Mouse (Mus musculus) cerebellum, postnatal 25 days (tissue): ENCODE data around the gene Gm26620.

ENCODE experiments used
- DNase-seq, 2 experiments: peaks; one replicate each; pipeline ENCODE4 v3.0.0; 2021; ENCODE audit warnings: mixed read lengths in 2 of 2

Gm26620 gene

GRCm38 (mm10) chr1:170884978-170885561, at the start of gene Gm26620, which contains the start of gene Dusp12:
TSS of gene Gm26620 (plus strand) at chr1:170885065.
TSS of gene Dusp12 (minus strand) at chr1:170885540.
- peak; percentile 89 to 92 for DNase-seq

- DNase-seq = no peak
Measured at GRCm38 (mm10) chr1:170839685-170840084, 45.2 kb upstream of the Gm26620 start.

GRCm38 (mm10) chr1:170844380-170844779, 40.5 kb upstream of the Gm26620 start:
- DNase-seq = peak in 1 of 2 experiments; percentile 20

GRCm38 (mm10) chr1:170845448-170846307, 39.2 kb upstream of the Gm26620 start:
- DNase-seq = peak in 1 of 2 experiments; percentile 25

GRCm38 (mm10) chr1:170850007-170850406, 34.9 kb upstream of the Gm26620 start:
- no peak for DNase-seq

GRCm38 (mm10) chr1:170850637-170851624, 33.9 kb upstream of the Gm26620 start:
- peak in 1 of 2 experiments; percentile 9 for DNase-seq

- DNase-seq = no peak
Measured at GRCm38 (mm10) chr1:170853604-170854003, 31.3 kb upstream of the Gm26620 start.

GRCm38 (mm10) chr1:170855056-170855760, 29.7 kb upstream of the Gm26620 start:
- no peak for DNase-seq

- DNase-seq = peak; percentile 45 to 58
Measured at GRCm38 (mm10) chr1:170857369-170857768, 27.5 kb upstream of the Gm26620 start.

- no peak for DNase-seq
Measured at GRCm38 (mm10) chr1:170858872-170859271, 26.0 kb upstream of the Gm26620 start.

GRCm38 (mm10) chr1:170861671-170862434, 23.0 kb upstream of the Gm26620 start:
- no peak for DNase-seq

GRCm38 (mm10) chr1:170862435-170862717, 22.5 kb upstream of the Gm26620 start:
- no peak for DNase-seq

- no peak for DNase-seq
Measured at GRCm38 (mm10) chr1:170863033-170863432, 21.8 kb upstream of the Gm26620 start.

GRCm38 (mm10) chr1:170864234-170864633, 20.6 kb upstream of the Gm26620 start:
- DNase-seq = no peak

GRCm38 (mm10) chr1:170864754-170865153, 20.1 kb upstream of the Gm26620 start:
- DNase-seq = no peak

GRCm38 (mm10) chr1:170865406-170865805, 19.5 kb upstream of the Gm26620 start:
- no peak for DNase-seq

GRCm38 (mm10) chr1:170866992-170867690, 17.7 kb upstream of the Gm26620 start:
- peak in 1 of 2 experiments; percentile 33 for DNase-seq

- peak; percentile 98 to 99 for DNase-seq
Measured at GRCm38 (mm10) chr1:170867691-170868105, 17.2 kb upstream of the Gm26620 start, which contains the start of gene Atf6. TSS of gene Atf6 (minus strand) at chr1:170867771.

- peak; percentile 81 to 90 for DNase-seq
Measured at GRCm38 (mm10) chr1:170868107-170868904, 16.6 kb upstream of the Gm26620 start.

GRCm38 (mm10) chr1:170868905-170869283, 16.0 kb upstream of the Gm26620 start:
- no peak for DNase-seq
